Mouse (Mus musculus) stomach, embryonic 14.5 days (tissue): Measurements from ENCODE around the gene Prdm10. TPM values are rescaled to one million over a fixed set of nuclear protein-coding genes. Genes with fewer than 3 reads are reported as not detected.

Source experiments
- ATAC-seq: fragments of 200-750 bp; cut with Nextera tagmentation; 2 replicates; pipeline ENCODE4 v1.8.0; 2017; ENCODE audit warnings: low read depth, moderate TSS enrichment; ENCODE audit not compliant: insufficient number of reproducible peaks, insufficient read depth, low FRiP score
- H3K27ac ChIP-seq: fragments of 300-500 bp; sonication (generic); 2 replicates; pipeline ENCODE4 v1.5.1; 2014; ENCODE audit warnings: mild to moderate bottlenecking, low read length, moderate library complexity, mixed read lengths
- H3K27me3 ChIP-seq: fragments of 300-500 bp; sonication (generic); 2 replicates; pipeline ENCODE4 v1.6.1; 2014; ENCODE audit warnings: low read length, control low read depth, mixed read lengths; ENCODE audit not compliant: control insufficient read depth, insufficient read depth
- H3K36me3 ChIP-seq: fragments of 300-500 bp; sonication (generic); 2 replicates; pipeline ENCODE4 v1.6.1; 2014; ENCODE audit warnings: mild to moderate bottlenecking, control low read depth, low read length, moderate library complexity, mixed read lengths; ENCODE audit not compliant: control insufficient read depth, insufficient read depth
- H3K4me1 ChIP-seq: fragments of 300-500 bp; sonication (generic); 2 replicates; pipeline ENCODE4 v1.6.1; 2014; ENCODE audit warnings: low read length, control low read depth, mixed read lengths; ENCODE audit not compliant: control insufficient read depth, insufficient read depth
- H3K4me2 ChIP-seq: fragments of 300-500 bp; sonication (generic); replicated peaks from 2 replicates; pipeline ENCODE4 v1.6.1; 2014; ENCODE audit warnings: low read depth, low read length, control low read depth
- H3K4me3 ChIP-seq: fragments of 300-500 bp; sonication (generic); 2 replicates; pipeline ENCODE4 v1.5.1; 2014; ENCODE audit warnings: low read depth, low read length, control low read depth
- H3K9ac ChIP-seq: fragments of 300-500 bp; sonication (generic); replicated peaks from 2 replicates; pipeline ENCODE4 v1.6.1; 2014; ENCODE audit warnings: low read depth, mild to moderate bottlenecking, control low read depth, low read length, moderate library complexity, mixed read lengths
- H3K9me3 ChIP-seq: fragments of 300-500 bp; sonication (generic); 2 replicates; pipeline ENCODE4 v1.6.1; 2016; ENCODE audit warnings: low read depth, low read length, control low read depth; ENCODE audit not compliant: control insufficient read depth
- WGBS: fragments of 180-500 bp; shearing (Covaris S2); extraction: QIAGEN DNeasy Blood & Tissue Kit; methylation state at CpG from one replicate; pipeline ENCODE4 v1.1.7; 2014; 5-methylcytosine and 5-hydroxymethylcytosine counted together
- polyA plus RNA-seq: library from polyadenylated mRNA; unstranded; fragments of >200 nt; fragmentation: Nextera tagmentation; extraction: Ambion mirVana; gene quantifications from 2 replicates; pipeline ENCODE4 v1.2.1, GENCODE M21; 2014

Gene Prdm10
- polyA plus RNA-seq, 1 experiment from 2014 or later = 7.8 TPM

- peak overlapping the region; percentile 82 for H3K27ac ChIP-seq
- peak; percentile 73 for ATAC-seq
Observed at GRCm38 (mm10) chr9:31301526-31302311, 21.4 kb downstream of the Prdm10 start.

GRCm38 (mm10) chr9:31304358-31304757, 24.0 kb downstream of the Prdm10 start:
- H3K27me3 ChIP-seq = no peaks in the 10 kb centered on the region
- WGBS = 80% methylated on average over 3 of the region's 3 CpGs

More at GRCm38 (mm10) chr9:31301526-31302311, 21.4 kb downstream of the Prdm10 start:
- no peaks in the 10 kb centered on the region for H3K4me1 ChIP-seq
- H3K4me2 ChIP-seq = 0 out of 2 replicates have a peak overlapping the region, but pooled peaks have one; percentile 3
- H3K9me3 ChIP-seq = no peaks in the 10 kb centered on the region
- no peak overlapping the region for H3K9ac ChIP-seq
- H3K36me3 ChIP-seq = no peaks in the 10 kb centered on the region
- 72% methylated on average over 5 of the region's 5 CpGs for WGBS
- H3K27me3 ChIP-seq = no peaks in the 10 kb centered on the region
- no peak overlapping the region for H3K4me3 ChIP-seq

GRCm38 (mm10) chr9:31305117-31305516, 24.8 kb downstream of the Prdm10 start:
- Histone ChIP-seq H3K9ac (no peak overlapping the region), H3K36me3 (no peaks in the 10 kb centered on the region), H3K9me3 (no peaks in the 10 kb centered on the region), H3K4me3 (no peak overlapping the region), H3K4me1 (0 out of 2 replicates have a peak, but pooled peaks cover 4% of the 10 kb centered on the region), H3K4me2 (no peak overlapping the region), H3K27me3 (no peaks in the 10 kb centered on the region), H3K27ac (no peak overlapping the region)
- 82% methylated on average over 5 of the region's 5 CpGs for WGBS
- no peak for ATAC-seq

More at GRCm38 (mm10) chr9:31304358-31304757, 24.0 kb downstream of the Prdm10 start:
- Histone ChIP-seq H3K36me3 (no peaks in the 10 kb centered on the region), H3K4me2 (no peak overlapping the region), H3K4me1 (0 out of 2 replicates have a peak, but pooled peaks cover 4% of the 10 kb centered on the region), H3K4me3 (no peak overlapping the region), H3K27ac (no peak overlapping the region), H3K9ac (no peak overlapping the region), H3K9me3 (no peaks in the 10 kb centered on the region)
- no peak for ATAC-seq

- no peak for ATAC-seq
- 85% methylated on average over 3 of the region's 3 CpGs for WGBS
- no peak overlapping the region for H3K9ac ChIP-seq
- no peak overlapping the region for H3K27ac ChIP-seq
- no peak overlapping the region for H3K4me2 ChIP-seq
- H3K36me3 ChIP-seq = no peaks in the 10 kb centered on the region
- H3K4me1 ChIP-seq = 0 out of 2 replicates have a peak, but pooled peaks cover 4% of the 10 kb centered on the region
- H3K9me3 ChIP-seq = no peaks in the 10 kb centered on the region
- no peak overlapping the region for H3K4me3 ChIP-seq
- H3K27me3 ChIP-seq = no peaks in the 10 kb centered on the region
Observed at GRCm38 (mm10) chr9:31305807-31306206, 25.5 kb downstream of the Prdm10 start.

DNA sequence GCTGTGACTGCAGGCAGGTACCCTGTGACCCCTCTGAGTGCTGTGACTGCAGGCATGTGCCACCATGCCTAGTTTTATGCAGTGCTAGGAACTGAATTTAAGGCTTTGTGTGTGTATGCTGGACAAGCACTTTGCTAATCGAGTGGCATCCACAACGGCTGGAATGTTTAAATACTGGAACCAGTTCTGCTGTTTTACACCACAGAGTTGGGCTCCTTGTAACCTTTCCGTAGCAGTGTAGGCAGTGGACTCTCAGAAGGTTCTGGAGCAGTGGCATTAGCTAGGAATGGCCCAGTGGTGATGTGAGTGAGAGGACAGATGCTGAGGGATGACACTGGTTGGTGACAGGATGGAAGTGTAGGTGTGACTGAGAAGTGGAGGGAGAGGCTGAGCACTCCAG, 26.9 kb downstream of the Prdm10 start:
- no peak overlapping the region for H3K4me3 ChIP-seq
- H3K9me3 ChIP-seq = no peaks in the 10 kb centered on the region; the same call in 1 of the 2 replicates
- no peak overlapping the region for H3K9ac ChIP-seq
- H3K27ac ChIP-seq = no peak overlapping the region
- no peak for ATAC-seq
- H3K36me3 ChIP-seq = no peaks in the 10 kb centered on the region
- no peak overlapping the region for H3K4me2 ChIP-seq
- no peaks in the 10 kb centered on the region for H3K27me3 ChIP-seq
- 0 out of 2 replicates have a peak, but pooled peaks cover 4% of the 10 kb centered on the region for H3K4me1 ChIP-seq
- 70% methylated on average over 3 of the region's 3 CpGs for WGBS

GRCm38 (mm10) chr9:31309041-31309440, 28.7 kb downstream of the Prdm10 start:
- Histone ChIP-seq H3K27ac (no peak overlapping the region), H3K27me3 (no peaks in the 10 kb centered on the region), H3K4me2 (no peak overlapping the region), H3K9me3 (no peaks in the 10 kb centered on the region; the same call in 1 of the 2 replicates), H3K4me1 (0 out of 2 replicates have a peak, but pooled peaks cover 4% of the 10 kb centered on the region), H3K4me3 (no peak overlapping the region), H3K9ac (no peak overlapping the region), H3K36me3 (no peaks in the 10 kb centered on the region)
- WGBS = 58% methylated on average over 5 of the region's 5 CpGs
- ATAC-seq = no peak

GRCm38 (mm10) chr9:31310662-31311061, 30.3 kb downstream of the Prdm10 start:
- Histone ChIP-seq H3K36me3 (no peaks in the 10 kb centered on the region), H3K4me3 (no peak overlapping the region), H3K9me3 (no peaks in the 10 kb centered on the region; the same call in 1 of the 2 replicates), H3K4me1 (0 out of 2 replicates have a peak, but pooled peaks cover 4% of the 10 kb centered on the region), H3K27ac (no peak overlapping the region), H3K27me3 (no peaks in the 10 kb centered on the region), H3K9ac (no peak overlapping the region), H3K4me2 (no peak overlapping the region)
- no peak for ATAC-seq
- 96% methylated on average over 4 of the region's 4 CpGs for WGBS

DNA sequence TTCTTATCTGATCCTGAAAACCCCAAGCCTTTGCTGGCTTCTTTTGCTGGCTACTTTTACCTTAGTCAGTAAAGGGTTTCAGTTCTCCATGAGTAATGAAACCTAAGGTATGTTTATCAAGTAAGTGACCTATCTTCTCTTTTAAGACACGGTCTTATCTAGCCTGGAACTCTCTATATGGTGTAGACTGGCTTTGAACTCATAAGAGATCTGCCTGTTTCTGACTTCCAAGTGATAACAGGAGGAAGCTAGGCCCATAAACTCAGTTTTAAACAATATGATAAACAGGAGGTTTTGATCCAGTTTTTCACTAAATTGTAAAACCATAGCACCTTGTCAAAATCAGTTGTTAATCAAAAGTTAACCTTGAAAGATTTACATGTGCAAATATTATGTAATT, 33.5 kb downstream of the Prdm10 start:
- Histone ChIP-seq H3K4me1 (0 out of 2 replicates have a peak, but pooled peaks cover 3% of the 10 kb centered on the region), H3K27ac (no peak overlapping the region), H3K36me3 (no peaks in the 10 kb centered on the region), H3K27me3 (no peaks in the 10 kb centered on the region), H3K4me2 (no peak overlapping the region), H3K4me3 (no peak overlapping the region), H3K9me3 (no peaks in the 10 kb centered on the region; the same call in 1 of the 2 replicates), H3K9ac (no peak overlapping the region)
- WGBS = 69% methylated on average over 1 of the region's 1 CpGs
- ATAC-seq = no peak
